Comparison of ENCODE assay signal across 23 mouse cellular contexts in genomic region chr1:90800466-90800865, GRCm38 (mm10). TPM values are rescaled to one million over a fixed set of nuclear protein-coding genes. Genes with fewer than 3 reads are reported as not detected.
A peak's percentile ranks its signal among the peaks of the same experiment; 100 is the strongest.
DNase-seq lines count a peak whose midpoint lies in the region; ATAC-seq lines count a peak whose summit lies in the region.
"Had no signal": no experiment of that assay in that cellular context is flagged by ENCODE, and none has a peak within 500 bp of the region (broad histone marks: within the 10 kb centered on the region; RNA-seq: fewer than 3 reads in every experiment).

No protein-coding gene starts in this region.

- H3K4me1 ChIP-seq in embryonic facial prominence, embryonic 14.5 days (ENCODE audit: control insufficient read depth, insufficient read depth, low read length), result no peaks in the 10 kb centered on the region
- no peaks in the 10 kb centered on the region for H3K4me1 ChIP-seq in embryonic facial prominence, embryonic 10.5 days
- H3K4me1 ChIP-seq in embryonic facial prominence, embryonic 15.5 days, result no peaks in the 10 kb centered on the region
- H3K4me1 ChIP-seq in heart, embryonic 10.5 days, result 0 out of 2 replicates have a peak, but pooled peaks cover 5% of the 10 kb centered on the region
- H3K4me1 ChIP-seq: embryonic facial prominence, embryonic 13.5 days; forebrain, embryonic 12.5 days had no signal

- H3K9ac ChIP-seq in embryonic facial prominence, embryonic 14.5 days (ENCODE audit: low read depth, low read length), result no peak overlapping the region
- H3K9ac ChIP-seq in embryonic facial prominence, embryonic 15.5 days, result no peak overlapping the region
- H3K9ac ChIP-seq: embryonic facial prominence, embryonic 13.5 days; forebrain, embryonic 12.5 days had no signal

- DNase-seq in embryonic facial prominence, embryonic 14.5 days (ENCODE audit: low spot score), result peak; percentile 59
- DNase-seq in embryonic facial prominence, embryonic 10.5 days (ENCODE audit: low spot score), result no peak
- DNase-seq in 3134 (ENCODE audit: extremely low read depth, insufficient read length, low spot score), result peak; percentile 60
- peak; percentile 68 for DNase-seq in NIH3T3 (ENCODE audit: low read depth)
- DNase-seq in heart, embryonic 10.5 days (ENCODE audit: low spot score), result no peak
- no peak for DNase-seq in lung, postnatal 36 days
- no peak for DNase-seq in adrenal gland, adult 8-10 months
- DNase-seq: adrenal gland, postnatal 14 days; adrenal gland, postnatal 36 days; B cell, adult 2 months; cerebellum, adult 11-12 months; cerebellum, adult 2 months; cerebellum, adult 9-10 months; cerebellum, postnatal 10 days; cerebellum, postnatal 25 days had no signal

- WGBS in embryonic facial prominence, embryonic 14.5 days, result 64% methylated on average over 3 of the region's 3 CpGs
- 91% methylated on average over 3 of the region's 3 CpGs for WGBS in embryonic facial prominence, embryonic 10.5 days
- 72% methylated on average over 3 of the region's 3 CpGs for WGBS in embryonic facial prominence, embryonic 15.5 days
- WGBS in heart, embryonic 10.5 days, result 77% methylated on average over 3 of the region's 3 CpGs

- no peak overlapping the region for H3K4me3 ChIP-seq in embryonic facial prominence, embryonic 14.5 days (ENCODE audit: low read depth, low read length)
- no peak overlapping the region for H3K4me3 ChIP-seq in embryonic facial prominence, embryonic 10.5 days
- H3K4me3 ChIP-seq in embryonic facial prominence, embryonic 15.5 days (replicated peaks), result no peak overlapping the region
- H3K4me3 ChIP-seq in heart, embryonic 10.5 days, result no peak overlapping the region
- H3K4me3 ChIP-seq: embryonic facial prominence, embryonic 13.5 days; erythroblast, embryonic 14.5 days; forebrain, embryonic 12.5 days had no signal

- peaks cover 87% of the 10 kb centered on the region for H3K36me3 ChIP-seq in embryonic facial prominence, embryonic 14.5 days (ENCODE audit: control insufficient read depth, insufficient read depth, low read length)
- H3K36me3 ChIP-seq in embryonic facial prominence, embryonic 10.5 days (replicated peaks), result peaks cover 7% of the 10 kb centered on the region; the same call in 1 of the 2 replicates
- peaks cover 84% of the 10 kb centered on the region for H3K36me3 ChIP-seq in embryonic facial prominence, embryonic 15.5 days
- no peaks in the 10 kb centered on the region for H3K36me3 ChIP-seq in heart, embryonic 10.5 days
- H3K36me3 ChIP-seq: forebrain, embryonic 12.5 days; G1E had no signal

- H3K27ac ChIP-seq in embryonic facial prominence, embryonic 14.5 days (replicated peaks; ENCODE audit: low read depth, low read length), result no peak overlapping the region
- no peak overlapping the region for H3K27ac ChIP-seq in embryonic facial prominence, embryonic 10.5 days (replicated peaks)
- H3K27ac ChIP-seq in embryonic facial prominence, embryonic 15.5 days (replicated peaks), result no peak overlapping the region
- no peak overlapping the region for H3K27ac ChIP-seq in heart, embryonic 10.5 days
- H3K27ac ChIP-seq: embryonic facial prominence, embryonic 13.5 days; forebrain, embryonic 12.5 days had no signal

- H3K27me3 ChIP-seq in embryonic facial prominence, embryonic 14.5 days (replicated peaks; ENCODE audit: control insufficient read depth, insufficient read depth, low read length), result no peaks in the 10 kb centered on the region
- no peaks in the 10 kb centered on the region for H3K27me3 ChIP-seq in embryonic facial prominence, embryonic 10.5 days (replicated peaks; ENCODE audit: low read depth, poor library complexity, severe bottlenecking)
- no peaks in the 10 kb centered on the region for H3K27me3 ChIP-seq in embryonic facial prominence, embryonic 15.5 days
- H3K27me3 ChIP-seq in heart, embryonic 10.5 days (ENCODE audit: insufficient read depth, poor library complexity, severe bottlenecking), result no peaks in the 10 kb centered on the region
- H3K27me3 ChIP-seq: embryonic facial prominence, embryonic 13.5 days; forebrain, embryonic 12.5 days had no signal

- no peaks in the 10 kb centered on the region for H3K9me3 ChIP-seq in embryonic facial prominence, embryonic 14.5 days (ENCODE audit: control insufficient read depth, low read length)
- H3K9me3 ChIP-seq in embryonic facial prominence, embryonic 10.5 days, result no peaks in the 10 kb centered on the region
- no peaks in the 10 kb centered on the region for H3K9me3 ChIP-seq in embryonic facial prominence, embryonic 15.5 days (replicated peaks)
- H3K9me3 ChIP-seq in heart, embryonic 10.5 days, result no peaks in the 10 kb centered on the region
- H3K9me3 ChIP-seq: embryonic facial prominence, embryonic 13.5 days; forebrain, embryonic 12.5 days had no signal

- no peak overlapping the region for H3K4me2 ChIP-seq in embryonic facial prominence, embryonic 14.5 days (ENCODE audit: low read depth, low read length)
- no peak overlapping the region for H3K4me2 ChIP-seq in embryonic facial prominence, embryonic 15.5 days (replicated peaks)
- H3K4me2 ChIP-seq: embryonic facial prominence, embryonic 13.5 days; forebrain, embryonic 12.5 days had no signal

- ATAC-seq in embryonic facial prominence, embryonic 14.5 days (ENCODE audit: low read depth), result no peak
- peak; percentile 35; the same call in 1 of the 2 replicates for ATAC-seq in embryonic facial prominence, embryonic 15.5 days (ENCODE audit: insufficient number of reproducible peaks, low FRiP score, low TSS enrichment, low read depth)
- ATAC-seq: CD4-positive, CD25-positive, alpha-beta regulatory T cell, adult 4 months; forebrain, embryonic 14.5 days; forebrain, embryonic 16.5 days had no signal

RNA-seq across cellular contexts. Expression of gene Col6a3, which starts 43.3 kb away (rescaled TPM):
- 262 and 324 TPM in 2 replicates for polyA plus RNA-seq in embryonic facial prominence, embryonic 14.5 days (2014; fragmentation: Nextera tagmentation; extraction: Ambion mirVana)
- 3.5 and 6.6 TPM in 2 replicates for polyA plus RNA-seq in embryonic facial prominence, embryonic 10.5 days (2016; fragmentation: Nextera tagmentation; extraction: Ambion mirVana)
- 204 and 259 TPM in 2 replicates for polyA plus RNA-seq in embryonic facial prominence, embryonic 15.5 days (2015; fragmentation: Nextera tagmentation; extraction: Ambion mirVana)
- 1.6 and 4.6 TPM in 2 replicates for polyA plus RNA-seq in heart, embryonic 10.5 days (2016; fragmentation: Nextera tagmentation; extraction: Ambion mirVana)
- total RNA-seq in adrenal gland, adult 8-10 months (2022), result 10 to 100 TPM; 14.7 to 40.9 (median 19.8) TPM
- polyA plus RNA-seq: CD4-positive, CD25-positive, alpha-beta regulatory T cell, adult 4 months; G1E had no signal

Comparison
In these comparisons a context has a peak if more than half of its experiments do, and no peak if none do; other contexts are left out.
1. DNase-seq: peak in embryonic facial prominence, embryonic 14.5 days (single experiment), 3134 (single experiment) and NIH3T3 (single experiment); none in embryonic facial prominence, embryonic 10.5 days (single experiment), heart, embryonic 10.5 days (single experiment), lung, postnatal 36 days (single experiment) and adrenal gland, adult 8-10 months (single experiment).
2. RNA of gene Col6a3, which starts 43.3 kb away (polyA plus RNA-seq): 262 to 324 TPM in embryonic facial prominence, embryonic 14.5 days and 204 to 259 TPM in embryonic facial prominence, embryonic 15.5 days; 3.5 to 6.6 TPM in embryonic facial prominence, embryonic 10.5 days and 1.6 to 4.6 TPM in heart, embryonic 10.5 days; every median in the first group is over 10 times any median in the second.